28 mouse cellular contexts compared by ENCODE assay signal in genomic region chrX:101394341-101394740, GRCm38 (mm10). TPM values are rescaled to one million over a fixed set of nuclear protein-coding genes. Genes with fewer than 3 reads are reported as not detected.
"Had no signal": no experiment of that assay in that cellular context is flagged by ENCODE, and none has a peak within 500 bp of the region (broad histone marks: within the 10 kb centered on the region; RNA-seq: fewer than 3 reads in every experiment).

No protein-coding gene starts in this region.

- H3K9ac ChIP-seq: heart, embryonic 13.5 days; heart, embryonic 15.5 days; hindbrain, embryonic 13.5 days; hindbrain, embryonic 15.5 days; kidney, embryonic 15.5 days; limb, embryonic 12.5 days; liver, embryonic 13.5 days; liver, embryonic 15.5 days had no signal

- DNase-seq: gastrocnemius, adult 2 months; gastrocnemius, postnatal 10 days; gastrocnemius, postnatal 36 days; heart, adult 18-20 months; heart, postnatal 14 days; heart, postnatal 36 days; kidney, adult 11 months; kidney, postnatal 14 days; kidney, postnatal 36 days; liver; liver, embryonic 13.5 days had no signal

- H3K9me3 ChIP-seq: heart, embryonic 10.5 days; heart, embryonic 13.5 days; heart, embryonic 15.5 days; hindbrain, embryonic 13.5 days; hindbrain, embryonic 15.5 days; kidney, embryonic 15.5 days; limb, embryonic 10.5 days; limb, embryonic 12.5 days; liver, embryonic 13.5 days; liver, embryonic 15.5 days had no signal

- H3K4me3 ChIP-seq: gastrocnemius, adult 2 months; heart, embryonic 10.5 days; heart, embryonic 13.5 days; heart, embryonic 15.5 days; hindbrain, embryonic 13.5 days; hindbrain, embryonic 15.5 days; kidney, embryonic 15.5 days; left cerebral cortex, adult 2 months; limb, embryonic 10.5 days; limb, embryonic 12.5 days; liver, embryonic 13.5 days; liver, embryonic 15.5 days had no signal

- ATAC-seq: hindbrain, postnatal 0 days; intestine, embryonic 16.5 days had no signal

- H3K27ac ChIP-seq: gastrocnemius, adult 2 months; heart, embryonic 10.5 days; heart, embryonic 13.5 days; heart, embryonic 15.5 days; hindbrain, embryonic 13.5 days; hindbrain, embryonic 15.5 days; hindbrain, postnatal 0 days; kidney, embryonic 15.5 days; kidney, postnatal 0 days; left cerebral cortex, adult 2 months; limb, embryonic 10.5 days; limb, embryonic 12.5 days; liver, embryonic 13.5 days; liver, embryonic 15.5 days had no signal

- H3K4me1 ChIP-seq: heart, embryonic 10.5 days; heart, embryonic 13.5 days; heart, embryonic 15.5 days; hindbrain, embryonic 13.5 days; hindbrain, embryonic 15.5 days; kidney, embryonic 15.5 days; limb, embryonic 10.5 days; limb, embryonic 12.5 days; liver, embryonic 13.5 days; liver, embryonic 15.5 days had no signal

- H3K4me2 ChIP-seq: heart, embryonic 13.5 days; heart, embryonic 15.5 days; hindbrain, embryonic 13.5 days; hindbrain, embryonic 15.5 days; kidney, embryonic 15.5 days; limb, embryonic 12.5 days; liver, embryonic 11.5 days; liver, embryonic 13.5 days; liver, embryonic 15.5 days had no signal

- H3K36me3 ChIP-seq: heart, embryonic 10.5 days; heart, embryonic 13.5 days; heart, embryonic 15.5 days; hindbrain, embryonic 13.5 days; hindbrain, embryonic 15.5 days; kidney, embryonic 15.5 days; limb, embryonic 10.5 days; limb, embryonic 12.5 days; liver, embryonic 13.5 days; liver, embryonic 15.5 days had no signal

RNA-seq across cellular contexts. Expression of gene Gjb1, which starts 18.2 kb away (rescaled TPM):
- total RNA-seq: heart, adult 18-20 months; heart, adult 8-10 months; heart, postnatal 14 days; heart, postnatal 36 days; hematopoietic stem cell, adult 5-6 weeks had no signal
- polyA plus RNA-seq: heart, postnatal 0 days; limb, embryonic 10.5 days; limb, embryonic 12.5 days had no signal
